Mouse (Mus musculus) liver (tissue): Measurements from ENCODE around the gene Ccdc106.
"Not testable (repeated sequence)": the region's sequence is repeated elsewhere in the genome, so short reads cannot be mapped to it uniquely, and the experiment has no call there.

ENCODE experiments used
- DNase-seq: peaks from one replicate; pipeline ENCODE4 v3.0.0-alpha.2; 2020; ENCODE audit warnings: mixed read lengths

Ccdc106 gene

GRCm38 (mm10) chr7:5052931-5053343 lies 32.6 kb downstream of the Ccdc106 start:
- DNase-seq = no peak

- no peak for DNase-seq
Measured at GRCm38 (mm10) chr7:5053456-5054179, 33.3 kb downstream of the Ccdc106 start.

GRCm38 (mm10) chr7:5056651-5057263 lies 36.4 kb downstream of the Ccdc106 start:
- peak; percentile 26 for DNase-seq

GRCm38 (mm10) chr7:5057381-5057780 lies 37.0 kb downstream of the Ccdc106 start:
- no peak for DNase-seq

GRCm38 (mm10) chr7:5057804-5058203 lies 37.5 kb downstream of the Ccdc106 start:
- peak; percentile 32 for DNase-seq

GRCm38 (mm10) chr7:5058631-5059030 lies 38.3 kb downstream of the Ccdc106 start:
- no peak for DNase-seq

- DNase-seq = no peak
Measured at GRCm38 (mm10) chr7:5059421-5059820, 39.1 kb downstream of the Ccdc106 start.

GRCm38 (mm10) chr7:5060239-5060731 lies 39.9 kb downstream of the Ccdc106 start:
- peak; percentile 88 for DNase-seq

GRCm38 (mm10) chr7:5060944-5061773 lies 40.8 kb downstream of the Ccdc106 start:
- peak; percentile 96 for DNase-seq

- peak; percentile 97 for DNase-seq
Measured at GRCm38 (mm10) chr7:5061774-5062359, 41.5 kb downstream of the Ccdc106 start, which contains the start of gene U2af2. Gene U2af2, plus strand, starts transcription at chr7:5062143.

GRCm38 (mm10) chr7:5062360-5063001 lies 42.1 kb downstream of the Ccdc106 start:
- peak; percentile 80 for DNase-seq

GRCm38 (mm10) chr7:5064886-5065285 lies 44.5 kb downstream of the Ccdc106 start:
- no peak for DNase-seq

GRCm38 (mm10) chr7:5073586-5073985 lies 53.2 kb downstream of the Ccdc106 start:
- DNase-seq = peak; percentile 65

- DNase-seq = no peak
Measured at GRCm38 (mm10) chr7:5074984-5075383, 54.6 kb downstream of the Ccdc106 start.

GRCm38 (mm10) chr7:5076931-5077330 lies 56.6 kb downstream of the Ccdc106 start:
- DNase-seq = no peak

GRCm38 (mm10) chr7:5079365-5080009 lies 59.1 kb downstream of the Ccdc106 start:
- not testable (repeated sequence) for DNase-seq

GRCm38 (mm10) chr7:5080010-5080751 lies 59.8 kb downstream of the Ccdc106 start, which contains the start of gene Epn1:
Gene Epn1, plus strand, starts transcription at chr7:5080235.
- peak; percentile 95 for DNase-seq

GRCm38 (mm10) chr7:5080815-5081214 lies 60.5 kb downstream of the Ccdc106 start:
- no peak for DNase-seq

- peak; percentile 76 for DNase-seq
Measured at GRCm38 (mm10) chr7:5081241-5081640, 60.9 kb downstream of the Ccdc106 start.

- no peak for DNase-seq
Measured at GRCm38 (mm10) chr7:5081939-5082338, 61.6 kb downstream of the Ccdc106 start.
